In genomic region chr4:130819806-130820205, GRCm38 (mm10) we compare ENCODE assay signal across 13 mouse cellular contexts.
"Had no signal": no experiment of that assay in that cellular context is flagged by ENCODE, and none has a peak within 500 bp of the region (broad histone marks: within the 10 kb centered on the region; RNA-seq: fewer than 3 reads in every experiment).

No protein-coding gene starts in this region.

- DNase-seq: lung, adult 18-20 months; lung, embryonic 14.5 days; lung, postnatal 10 days; lung, postnatal 4 days; midbrain, embryonic 14.5 days; right cerebral cortex, postnatal 14 days; thymus, adult 2 months; thymus, postnatal 25 days; thymus, postnatal 4 days had no signal

- H3K9me3 ChIP-seq: midbrain, embryonic 10.5 days; midbrain, embryonic 12.5 days; neural tube, embryonic 12.5 days had no signal

- H3K4me3 ChIP-seq: midbrain, embryonic 10.5 days; midbrain, embryonic 12.5 days; neural tube, embryonic 12.5 days had no signal

- ATAC-seq: midbrain, embryonic 16.5 days had no signal

- H3K27ac ChIP-seq: midbrain, embryonic 12.5 days; neural tube, embryonic 12.5 days had no signal

- H3K9ac ChIP-seq: lung, embryonic 14.5 days; midbrain, embryonic 12.5 days; neural tube, embryonic 12.5 days had no signal

- H3K4me2 ChIP-seq: lung, embryonic 14.5 days; midbrain, embryonic 12.5 days; neural tube, embryonic 12.5 days had no signal

- H3K27me3 ChIP-seq: midbrain, embryonic 12.5 days; neural tube, embryonic 12.5 days had no signal
